In the genomic region with DNA sequence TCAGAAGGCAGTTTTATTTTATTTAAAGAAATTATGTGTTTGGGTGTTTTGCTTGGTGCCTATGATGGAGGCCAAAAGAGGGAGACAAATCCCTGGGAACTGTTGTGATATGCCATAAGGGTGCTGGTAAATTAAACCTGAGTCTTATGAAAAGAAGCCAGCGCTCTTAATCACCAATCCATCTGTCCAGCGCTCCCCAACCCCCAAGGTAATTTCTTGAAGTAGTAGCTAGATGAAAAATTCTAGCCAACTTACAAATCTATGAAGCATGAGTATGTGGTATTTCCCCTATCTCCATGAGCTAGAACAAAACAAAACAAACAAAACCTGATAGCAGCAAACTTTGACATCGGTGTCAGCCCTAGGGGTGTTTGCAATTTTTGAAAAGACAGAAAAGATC, we compare ENCODE assay signal across 9 mouse cellular contexts. TPM values are rescaled to one million over a fixed set of nuclear protein-coding genes. Genes with fewer than 3 reads are reported as not detected.
DNase-seq lines count a peak whose midpoint lies in the region; ATAC-seq and TF ChIP-seq lines count a peak whose summit lies in the region.
"Had no signal": no experiment of that assay in that cellular context is flagged by ENCODE, and none has a peak within 500 bp of the region (broad histone marks: within the 10 kb centered on the region; RNA-seq: fewer than 3 reads in every experiment).

No protein-coding gene starts in this region.

- no peaks in the 10 kb centered on the region for H3K27me3 ChIP-seq in lung, embryonic 14.5 days (ENCODE audit: insufficient read depth, low read length)
- no peaks in the 10 kb centered on the region for H3K27me3 ChIP-seq in hindbrain, embryonic 16.5 days (replicated peaks; ENCODE audit: control insufficient read depth, insufficient read depth, low read length)
- no peaks in the 10 kb centered on the region for H3K27me3 ChIP-seq in neural tube, embryonic 15.5 days (replicated peaks)

- DNase-seq in gastrocnemius, adult 2 months, result no peak
- no peak for DNase-seq in gastrocnemius, adult 18-20 months (ENCODE audit: low spot score)
- DNase-seq in lung, embryonic 14.5 days, result no peak
- no peak for DNase-seq in lung, postnatal 10 days
- DNase-seq in urinary bladder, postnatal 36 days (ENCODE audit: low spot score in 2 of 2), result no peak
- DNase-seq: adrenal gland, adult 8-10 months had no signal

- peaks cover 10% of the 10 kb centered on the region; the same call in 1 of the 2 replicates for H3K36me3 ChIP-seq in lung, embryonic 14.5 days (ENCODE audit: insufficient read depth)
- no peaks in the 10 kb centered on the region for H3K36me3 ChIP-seq in hindbrain, embryonic 16.5 days (ENCODE audit: control insufficient read depth, insufficient read depth, low read length)
- peaks cover 6% of the 10 kb centered on the region for H3K36me3 ChIP-seq in neural tube, embryonic 15.5 days

- H3K27ac ChIP-seq in gastrocnemius, adult 2 months, result peak overlapping the region; percentile 92; the same call in 1 of the 2 replicates
- H3K27ac ChIP-seq in lung, embryonic 14.5 days (ENCODE audit: low read depth), result 0 out of 2 replicates have a peak overlapping the region, but pooled peaks have one; percentile 40
- H3K27ac ChIP-seq in hindbrain, embryonic 16.5 days (ENCODE audit: low read depth, low read length), result no peak overlapping the region; the same call in 1 of the 2 replicates
- peak overlapping the region; percentile 86; the same call in 1 of the 2 replicates for H3K27ac ChIP-seq in neural tube, embryonic 15.5 days (replicated peaks)

- peak overlapping the region; percentile 89; the same call in 1 of the 2 replicates for H3K4me3 ChIP-seq in gastrocnemius, adult 2 months
- H3K4me3 ChIP-seq in lung, embryonic 14.5 days (ENCODE audit: low read depth, low read length), result peak overlapping the region; percentile 76; the same call in 1 of the 2 replicates
- H3K4me3 ChIP-seq in hindbrain, embryonic 16.5 days (ENCODE audit: low read length), result no peak overlapping the region
- H3K4me3 ChIP-seq in neural tube, embryonic 15.5 days (replicated peaks), result peak overlapping the region; percentile 91; the same call in 1 of the 2 replicates

- 68% methylated on average over 3 of the region's 3 CpGs for WGBS in lung, embryonic 14.5 days
- 80% methylated on average over 3 of the region's 3 CpGs for WGBS in hindbrain, embryonic 16.5 days
- 78% methylated on average over 3 of the region's 3 CpGs for WGBS in neural tube, embryonic 15.5 days

- peak overlapping the region; percentile 65 for H3K4me2 ChIP-seq in lung, embryonic 14.5 days
- peak overlapping the region; percentile 85 for H3K4me2 ChIP-seq in hindbrain, embryonic 16.5 days (ENCODE audit: low read length)
- peak overlapping the region; percentile 67 for H3K4me2 ChIP-seq in neural tube, embryonic 15.5 days

- no peak overlapping the region for H3K9ac ChIP-seq in lung, embryonic 14.5 days
- no peak overlapping the region for H3K9ac ChIP-seq in hindbrain, embryonic 16.5 days (ENCODE audit: low read depth, low read length)
- H3K9ac ChIP-seq in neural tube, embryonic 15.5 days (replicated peaks), result no peak overlapping the region

- TF ChIP-seq CTCF in gastrocnemius, adult 2 months (IDR thresholded peaks at IDR 0.05), result no peak
- no peak for TF ChIP-seq CTCF in lung, embryonic 14.5 days (IDR thresholded peaks at IDR 0.05; ENCODE audit: low read depth)

- no peaks in the 10 kb centered on the region for H3K9me3 ChIP-seq in lung, embryonic 14.5 days (ENCODE audit: low read depth, low read length)
- H3K9me3 ChIP-seq in hindbrain, embryonic 16.5 days (ENCODE audit: control insufficient read depth, low read length), result no peaks in the 10 kb centered on the region
- no peaks in the 10 kb centered on the region for H3K9me3 ChIP-seq in neural tube, embryonic 15.5 days (replicated peaks)

- no peaks in the 10 kb centered on the region for H3K4me1 ChIP-seq in lung, embryonic 14.5 days (ENCODE audit: insufficient read depth)
- H3K4me1 ChIP-seq in hindbrain, embryonic 16.5 days (ENCODE audit: control insufficient read depth, insufficient read depth, low read depth, low read length), result peaks cover 16% of the 10 kb centered on the region
- H3K4me1 ChIP-seq in neural tube, embryonic 15.5 days, result peaks cover 34% of the 10 kb centered on the region

- intact Hi-C loops in gastrocnemius, adult 2 months (cut with DNase I), result no loop called here

- ATAC-seq in lung, embryonic 14.5 days (ENCODE audit: insufficient read depth), result no peak
- no peak for ATAC-seq in hindbrain, embryonic 16.5 days
- no peak for ATAC-seq in neural tube, embryonic 15.5 days (ENCODE audit: low FRiP score)
- no peak for ATAC-seq in monocyte, adult 5-6 weeks (replicated peaks; ENCODE audit: insufficient number of reproducible peaks, low FRiP score, low TSS enrichment, poor library complexity, severe bottlenecking)

RNA-seq across cellular contexts. Expression of a gene that starts 1.2 kb away (rescaled TPM):
- 1 to 10 TPM; 8.1 to 8.4 TPM for total RNA-seq in gastrocnemius, adult 2 months (2021)
- 1 to 10 TPM; 6.0 to 6.2 TPM for total RNA-seq in gastrocnemius, adult 18-20 months (2021)
- polyA plus RNA-seq in lung, embryonic 14.5 days (2014; fragmentation: Nextera tagmentation; extraction: Ambion mirVana), result 3.4 and 4.0 TPM in 2 replicates
- polyA plus RNA-seq in hindbrain, embryonic 16.5 days (2015; fragmentation: Nextera tagmentation; extraction: Ambion mirVana), result 7.2 and 9.3 TPM in 2 replicates
- 6.1 and 6.8 TPM in 2 replicates for polyA plus RNA-seq in neural tube, embryonic 15.5 days (2015; fragmentation: Nextera tagmentation; extraction: Ambion mirVana)
- total RNA-seq in monocyte, adult 5-6 weeks (2017), result 2.7 to 7.1 TPM (median 3.2 TPM) in 3 replicates

RNA-seq across cellular contexts. Expression of a gene that starts 56.0 kb away (rescaled TPM):
- 1 to 10 TPM; 1.6 to 2.4 TPM for total RNA-seq in gastrocnemius, adult 2 months (2021)
- total RNA-seq in gastrocnemius, adult 18-20 months (2021), result 1 to 10 TPM; 2.4 to 3.0 TPM
- 19.9 and 21.8 TPM in 2 replicates for polyA plus RNA-seq in lung, embryonic 14.5 days (2014; fragmentation: Nextera tagmentation; extraction: Ambion mirVana)
- polyA plus RNA-seq in hindbrain, embryonic 16.5 days (2015; fragmentation: Nextera tagmentation; extraction: Ambion mirVana), result 17.0 and 17.7 TPM in 2 replicates
- 20.3 and 20.7 TPM in 2 replicates for polyA plus RNA-seq in neural tube, embryonic 15.5 days (2015; fragmentation: Nextera tagmentation; extraction: Ambion mirVana)
- 3.5 to 6.9 TPM (median 6.0 TPM) in 3 replicates for total RNA-seq in monocyte, adult 5-6 weeks (2017)

RNA-seq across cellular contexts. Expression of a gene that starts 56.0 kb away (rescaled TPM):
- total RNA-seq in gastrocnemius, adult 2 months (2021), result 1 to 10 TPM in 1 of 2 experiments, under 1 TPM in 1; 0.77 to 1.5 TPM
- total RNA-seq in gastrocnemius, adult 18-20 months (2021), result under 1 TPM; 0.41 to 0.52 TPM
- polyA plus RNA-seq in lung, embryonic 14.5 days (2014; fragmentation: Nextera tagmentation; extraction: Ambion mirVana), result 2.2 and 3.3 TPM in 2 replicates
- polyA plus RNA-seq in hindbrain, embryonic 16.5 days (2015; fragmentation: Nextera tagmentation; extraction: Ambion mirVana), result 3.7 and 5.3 TPM in 2 replicates
- 4.4 and 5.1 TPM in 2 replicates for polyA plus RNA-seq in neural tube, embryonic 15.5 days (2015; fragmentation: Nextera tagmentation; extraction: Ambion mirVana)
- total RNA-seq in monocyte, adult 5-6 weeks (2017), result 0.57 to 1.3 TPM in 2 of 3 replicates, not detected in the other
